8 mouse cellular contexts compared by ENCODE assay signal in the genomic region with DNA sequence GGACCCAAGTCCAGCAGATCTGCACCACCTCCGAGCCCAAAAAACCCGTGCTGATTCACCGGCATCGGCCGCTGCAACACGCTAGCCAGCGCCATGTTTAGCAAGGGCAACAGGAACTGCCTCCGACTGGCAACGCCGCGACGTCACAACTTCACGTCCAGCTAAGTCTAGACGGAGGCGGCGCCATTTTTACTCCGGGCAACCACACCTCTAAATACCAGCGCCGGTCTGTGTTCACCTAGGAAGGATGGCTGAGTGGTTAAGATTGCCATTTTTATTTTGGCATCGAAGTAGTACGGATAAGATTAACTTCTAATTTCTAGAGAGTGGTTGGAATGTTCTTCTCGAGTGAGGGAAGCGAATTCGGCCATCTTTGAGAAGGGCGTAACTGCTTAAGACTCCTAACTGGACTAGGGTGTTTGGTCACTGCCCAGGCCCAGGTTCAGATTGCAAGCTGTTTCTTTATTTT. TPM values are rescaled to one million over a fixed set of nuclear protein-coding genes. Genes with fewer than 3 reads are reported as not detected.
DNase-seq lines count a peak whose midpoint lies in the region; ATAC-seq and TF ChIP-seq lines count a peak whose summit lies in the region.

Gene Psmb5, minus strand, starts transcription at position 126 of the 469 bp plus-strand sequence.

- H3K4me1 ChIP-seq in cortical plate, adult 2 months (ENCODE audit: control insufficient read depth, insufficient read depth, low read length) = peaks cover 1% of the 10 kb centered on the region; the same call in 1 of the 2 replicates

- peak; percentile 83 to 87 for DNase-seq in gastrocnemius, adult 8-10 months (ENCODE audit: low spot score in 2 of 2)
- DNase-seq in hindlimb bud, embryonic 11.5 days (ENCODE audit: extremely low spot score, low read depth, low spot score) = peak; percentile 90
- peak; percentile 88 to 93 for DNase-seq in left cerebral cortex, adult 8-10 months (ENCODE audit: low spot score in 2 of 2)
- peak; percentile 89 for DNase-seq in right cerebral cortex, postnatal 14 days
- peak; percentile 85 to 86 for DNase-seq in urinary bladder, postnatal 36 days (ENCODE audit: low spot score in 2 of 2)

- peak within 1 kb of the TSS; percentile 67 for H3K4me3 ChIP-seq in cortical plate, adult 2 months (ENCODE audit: insufficient read depth, low read length)

- ATAC-seq in activated CD4-positive, CD25-positive, alpha-beta regulatory T cell, adult 4 months = peak; percentile 98
- ATAC-seq in megakaryocyte progenitor cell, adult 5-6 weeks (replicated peaks; ENCODE audit: poor library complexity) = peak; percentile 97

- TF ChIP-seq POLR2A in cortical plate, adult 2 months (IDR thresholded peaks at IDR 0.05; ENCODE audit: extremely low read depth, insufficient read depth, low read length) = peak; percentile 72

- no peak for TF ChIP-seq CTCF in cortical plate, adult 2 months (IDR thresholded peaks at IDR 0.05; ENCODE audit: extremely low read depth, insufficient read depth, low read length)

- peak within 1 kb of the TSS; percentile 55 for H3K27ac ChIP-seq in cortical plate, adult 2 months (ENCODE audit: insufficient read depth, low read length)

RNA-seq across cellular contexts. Expression of gene Psmb5, which starts in this region (rescaled TPM):
- polyA plus RNA-seq in activated CD4-positive, CD25-positive, alpha-beta regulatory T cell, adult 4 months (2017; shearing (Covaris generic)) = 100 to 1,000 TPM; 178 to 210 TPM
- polyA plus RNA-seq in cortical plate, adult 2 months (2012; rRNA removed) = 181 and 197 TPM in 2 replicates
- 100 to 1,000 TPM; 183 to 192 (median 187) TPM for total RNA-seq in gastrocnemius, adult 8-10 months (2022)
- total RNA-seq in left cerebral cortex, adult 8-10 months (2022) = 100 to 1,000 TPM; 151 to 185 (median 175) TPM
- total RNA-seq in megakaryocyte progenitor cell, adult 5-6 weeks (2015) = 189 and 217 TPM in 2 replicates
- 58.9 and 64.6 TPM in 2 replicates for total RNA-seq in megakaryocyte progenitor cell, adult 5-6 weeks (2017)

Comparison
In these comparisons a context has a peak if more than half of its experiments do, and no peak if none do; other contexts are left out.
1. Peak in every context shown above with its lines: DNase-seq, ATAC-seq, H3K4me3 ChIP-seq and H3K27ac ChIP-seq.